Mouse (Mus musculus): ENCODE data around the gene Plvap. TPM values are rescaled to one million over a fixed set of nuclear protein-coding genes. Genes with fewer than 3 reads are reported as not detected.
A peak's percentile ranks its signal among the peaks of the same experiment; 100 is the strongest.

The Plvap gene
- total and polyA plus RNA-seq, 2 experiments from 2014 or later: 51.6 to 64.8 TPM

GRCm38 (mm10) chr8:71470913-71471255, 40.7 kb downstream of the Plvap start:
- H3K4me1 ChIP-seq (ENCODE audit: control insufficient read depth, insufficient read depth): peaks cover 15% of the 10 kb centered on the region
- no peak overlapping the region for H3K27ac ChIP-seq (ENCODE audit: low read depth)
- H3K4me2 ChIP-seq (ENCODE audit: low read depth, low read length): no peak overlapping the region
- H3K9me3 ChIP-seq (replicated peaks; ENCODE audit: control insufficient read depth, low read length): no peaks in the 10 kb centered on the region
- no peak for TF ChIP-seq EP300 (IDR thresholded peaks at IDR 0.05; ENCODE audit: low read depth)
- no peak for TF ChIP-seq CTCF (IDR thresholded peaks at IDR 0.05; ENCODE audit: low read depth)
- 76% methylated on average over 5 of the region's 5 CpGs for WGBS
- DNase-seq (ENCODE audit: low spot score): no peak
- H3K36me3 ChIP-seq (replicated peaks; ENCODE audit: control insufficient read depth, insufficient read depth, low read length): peaks cover 37% of the 10 kb centered on the region
- H3K4me3 ChIP-seq (ENCODE audit: low read depth, low read length): no peak overlapping the region
- no peak overlapping the region for H3K9ac ChIP-seq (replicated peaks; ENCODE audit: low read depth, low read length)
- no peaks in the 10 kb centered on the region for H3K27me3 ChIP-seq (ENCODE audit: control insufficient read depth, insufficient read depth, low read length)
- ATAC-seq (ENCODE audit: insufficient read depth, low read depth): no peak

- H3K4me3 ChIP-seq (ENCODE audit: low read depth, low read length): peak overlapping the region; percentile 85; the same call in 1 of the 2 replicates
- H3K36me3 ChIP-seq (replicated peaks; ENCODE audit: control insufficient read depth, insufficient read depth, low read length): peaks cover 37% of the 10 kb centered on the region
- no peak overlapping the region for H3K9ac ChIP-seq (replicated peaks; ENCODE audit: low read depth, low read length)
- H3K27me3 ChIP-seq (ENCODE audit: control insufficient read depth, insufficient read depth, low read length): no peaks in the 10 kb centered on the region
- no peak for DNase-seq (ENCODE audit: low spot score)
- H3K27ac ChIP-seq (ENCODE audit: low read depth): no peak overlapping the region
- no peaks in the 10 kb centered on the region for H3K9me3 ChIP-seq (replicated peaks; ENCODE audit: control insufficient read depth, low read length)
- ATAC-seq (ENCODE audit: insufficient read depth, low read depth): no peak
- peak overlapping the region; percentile 96 for H3K4me2 ChIP-seq (ENCODE audit: low read depth, low read length)
- peaks cover 14% of the 10 kb centered on the region for H3K4me1 ChIP-seq (ENCODE audit: control insufficient read depth, insufficient read depth)
- whole genome bisulfite sequencing: 89% methylated on average over 3 of the region's 3 CpGs
- no peak for TF ChIP-seq CTCF (IDR thresholded peaks at IDR 0.05; ENCODE audit: low read depth)
- no peak for TF ChIP-seq EP300 (IDR thresholded peaks at IDR 0.05; ENCODE audit: low read depth)
These were observed 41.2 kb downstream of the Plvap start for GRCm38 (mm10) chr8:71470146-71470912.

- H3K9ac ChIP-seq (replicated peaks; ENCODE audit: low read depth, low read length): peak overlapping the region; percentile 67
- H3K9me3 ChIP-seq (replicated peaks; ENCODE audit: control insufficient read depth, low read length): no peaks in the 10 kb centered on the region
- peak overlapping the region; percentile 76 for H3K27ac ChIP-seq (ENCODE audit: low read depth)
- H3K27me3 ChIP-seq (ENCODE audit: control insufficient read depth, insufficient read depth, low read length): no peaks in the 10 kb centered on the region
- peaks cover 30% of the 10 kb centered on the region for H3K36me3 ChIP-seq (replicated peaks; ENCODE audit: control insufficient read depth, insufficient read depth, low read length)
- DNase-seq (ENCODE audit: low spot score): peak; percentile 7
- peak overlapping the region; percentile 96 for H3K4me2 ChIP-seq (ENCODE audit: low read depth, low read length)
- H3K4me1 ChIP-seq (ENCODE audit: control insufficient read depth, insufficient read depth): peaks cover 14% of the 10 kb centered on the region
- WGBS: under 1% methylated on average over 22 of the region's 24 CpGs
- TF ChIP-seq CTCF (IDR thresholded peaks at IDR 0.05; ENCODE audit: low read depth) (no peak), EP300 (IDR thresholded peaks at IDR 0.05; ENCODE audit: low read depth) (no peak)
- no peak for ATAC-seq (ENCODE audit: insufficient read depth, low read depth)
- peak overlapping the region; percentile 85 for H3K4me3 ChIP-seq (ENCODE audit: low read depth, low read length)
These were observed 42.1 kb downstream of the Plvap start for GRCm38 (mm10) chr8:71469411-71469810.

GRCm38 (mm10) chr8:71468916-71469315, 42.6 kb downstream of the Plvap start, which contains the start of gene Dda1:
Dda1 (plus strand) TSS chr8:71469199.
- ATAC-seq (ENCODE audit: insufficient read depth, low read depth) (peak; percentile 82), DNase-seq (ENCODE audit: low spot score) (peak; percentile 98)
- WGBS: under 1% methylated on average over 49 of the region's 52 CpGs
- Histone ChIP-seq H3K4me3 (ENCODE audit: low read depth, low read length) (peak within 1 kb of the TSS; percentile 85), H3K27ac (ENCODE audit: low read depth) (peak within 1 kb of the TSS; percentile 76), H3K27me3 (ENCODE audit: control insufficient read depth, insufficient read depth, low read length) (no peaks in the 10 kb centered on the region), H3K36me3 (replicated peaks; ENCODE audit: control insufficient read depth, insufficient read depth, low read length) (peaks cover 25% of the 10 kb centered on the region), H3K4me2 (ENCODE audit: low read depth, low read length) (peak within 1 kb of the TSS; percentile 96), H3K9me3 (replicated peaks; ENCODE audit: control insufficient read depth, low read length) (no peaks in the 10 kb centered on the region), H3K9ac (replicated peaks; ENCODE audit: low read depth, low read length) (peak within 1 kb of the TSS; percentile 67), H3K4me1 (ENCODE audit: control insufficient read depth, insufficient read depth) (peaks cover 17% of the 10 kb centered on the region)
- TF ChIP-seq EP300 (IDR thresholded peaks at IDR 0.05; ENCODE audit: low read depth) (no peak), CTCF (IDR thresholded peaks at IDR 0.05; ENCODE audit: low read depth) (no peak)

- Histone ChIP-seq H3K4me1 (ENCODE audit: control insufficient read depth, insufficient read depth) (peaks cover 20% of the 10 kb centered on the region), H3K27me3 (ENCODE audit: control insufficient read depth, insufficient read depth, low read length) (no peaks in the 10 kb centered on the region), H3K4me2 (ENCODE audit: low read depth, low read length) (no peak overlapping the region), H3K27ac (ENCODE audit: low read depth) (no peak overlapping the region), H3K36me3 (replicated peaks; ENCODE audit: control insufficient read depth, insufficient read depth, low read length) (peaks cover 17% of the 10 kb centered on the region), H3K9me3 (replicated peaks; ENCODE audit: control insufficient read depth, low read length) (no peaks in the 10 kb centered on the region), H3K4me3 (ENCODE audit: low read depth, low read length) (no peak overlapping the region), H3K9ac (replicated peaks; ENCODE audit: low read depth, low read length) (no peak overlapping the region)
- 87% methylated on average over 1 of the region's 1 CpGs for WGBS
- DNase-seq (ENCODE audit: low spot score): no peak
- no peak for TF ChIP-seq EP300 (IDR thresholded peaks at IDR 0.05; ENCODE audit: low read depth)
- TF ChIP-seq CTCF (IDR thresholded peaks at IDR 0.05; ENCODE audit: low read depth): no peak
- ATAC-seq (ENCODE audit: insufficient read depth, low read depth): no peak
These were observed 43.6 kb downstream of the Plvap start for GRCm38 (mm10) chr8:71468001-71468400.

Data from heart, postnatal 0 days (tissue).